Mouse (Mus musculus): Measurements from ENCODE around the gene Khnyn. TPM values are rescaled to one million over a fixed set of nuclear protein-coding genes. Genes with fewer than 3 reads are reported as not detected.

Gene Khnyn
- polyA plus RNA-seq, 1 experiment from 2014 or later = 10.9 TPM

DNA sequence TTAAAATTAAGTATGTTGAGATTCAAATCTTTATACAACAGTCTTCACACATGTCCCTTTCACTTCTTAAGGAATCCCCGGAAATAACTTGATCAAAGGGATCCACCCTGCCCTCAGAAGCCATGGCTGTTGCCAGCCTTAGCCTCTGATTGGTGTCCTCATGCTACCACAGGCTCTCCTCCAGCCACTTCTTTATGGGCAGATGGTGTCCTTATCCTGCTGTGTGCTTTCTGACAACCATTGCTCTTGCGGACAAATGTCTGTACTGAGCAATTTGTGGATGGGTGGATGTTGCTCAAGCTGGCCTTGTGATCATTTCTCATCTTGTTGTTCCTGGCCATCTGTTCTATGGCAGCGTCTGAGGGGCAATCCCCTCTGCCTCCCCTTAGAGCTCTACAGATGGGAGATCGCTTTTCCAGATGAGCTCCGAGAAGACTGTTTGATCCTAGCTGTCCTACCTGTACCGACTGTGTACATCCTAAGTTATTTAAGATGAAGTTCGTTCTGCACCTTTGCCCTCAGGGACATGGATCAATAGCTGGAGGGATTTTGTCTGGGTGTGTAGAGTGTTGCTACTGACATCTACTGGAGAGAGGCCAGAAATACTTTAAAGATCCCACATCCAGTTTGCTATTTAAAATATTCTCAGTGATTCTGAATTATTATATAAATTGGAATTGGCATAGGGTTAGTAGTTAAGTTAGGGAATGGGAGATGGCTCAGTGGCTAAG is 55.5 kb downstream of the Khnyn start:
- Histone ChIP-seq H3K36me3 (no peaks in the 10 kb centered on the region), H3K4me1 (replicated peaks) (no peaks in the 10 kb centered on the region), H3K9ac (no peak overlapping the region), H3K27me3 (no peaks in the 10 kb centered on the region), H3K27ac (replicated peaks) (no peak overlapping the region), H3K9me3 (no peaks in the 10 kb centered on the region), H3K4me3 (no peak overlapping the region), H3K4me2 (no peak overlapping the region)
- WGBS = 54% methylated on average over 7 of the region's 7 CpGs
- no peak for ATAC-seq (ENCODE audit: low FRiP score, low read depth)

DNA sequence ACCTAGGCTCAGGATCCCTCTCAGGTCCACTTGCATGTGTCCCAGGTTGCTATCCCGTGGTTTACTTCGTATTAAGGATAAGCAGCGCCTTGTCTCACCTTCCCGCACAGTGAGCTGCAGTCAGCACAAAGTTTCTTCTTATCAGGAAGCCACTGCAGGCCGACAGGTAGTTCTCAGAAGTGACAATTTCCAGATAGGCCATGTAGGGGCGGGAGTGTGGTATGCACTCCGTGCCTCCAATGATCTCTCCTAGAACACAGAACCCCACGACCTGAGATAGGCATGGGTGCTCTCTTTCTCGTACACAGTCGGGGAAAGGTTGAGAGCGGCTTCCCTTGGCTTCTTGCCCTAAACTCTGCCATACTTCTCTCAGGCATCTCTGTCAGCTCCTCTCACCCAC is 58.9 kb downstream of the Khnyn start:
- H3K27ac ChIP-seq (replicated peaks) = no peak overlapping the region
- 90% methylated on average over 11 of the region's 11 CpGs for WGBS

DNA sequence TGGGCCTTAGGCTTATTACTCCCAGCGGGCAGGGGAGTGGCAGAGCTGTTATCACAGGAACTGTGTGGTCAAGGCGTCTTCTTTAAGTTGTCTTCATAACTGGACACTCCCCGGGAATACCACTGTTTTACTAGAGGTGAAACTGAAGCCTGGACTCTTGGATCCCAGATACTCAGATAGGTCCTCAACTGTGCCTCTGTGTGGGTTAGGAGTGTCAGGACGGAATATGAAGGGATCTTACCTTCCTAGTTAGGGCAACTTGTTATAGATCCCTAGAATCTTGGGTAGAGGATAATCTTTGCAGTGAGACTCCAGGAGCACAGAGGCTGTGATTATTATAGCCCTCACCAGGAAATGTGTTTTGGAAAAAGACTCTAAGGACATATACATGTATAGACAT is 59.8 kb downstream of the Khnyn start, which contains the start of gene Cma1:
TSS of gene Cma1 (minus strand) at position 101 of the 400 bp plus-strand sequence.
- H3K9me3 ChIP-seq = no peaks in the 10 kb centered on the region
- H3K9ac ChIP-seq = no peak within 1 kb of the TSS
- ATAC-seq (ENCODE audit: low FRiP score, low read depth) = no peak
- no peak within 1 kb of the TSS for H3K4me2 ChIP-seq
- no peak within 1 kb of the TSS for H3K4me3 ChIP-seq
- H3K27ac ChIP-seq (replicated peaks) = no peak within 1 kb of the TSS
- H3K27me3 ChIP-seq = no peaks in the 10 kb centered on the region
- no peaks in the 10 kb centered on the region for H3K36me3 ChIP-seq
- 88% methylated on average over 4 of the region's 4 CpGs for WGBS
- H3K4me1 ChIP-seq (replicated peaks) = no peaks in the 10 kb centered on the region

More for the DNA sequence above, 58.9 kb downstream of the Khnyn start:
- no peaks in the 10 kb centered on the region for H3K9me3 ChIP-seq
- ATAC-seq (ENCODE audit: low FRiP score, low read depth) = no peak
- no peaks in the 10 kb centered on the region for H3K4me1 ChIP-seq (replicated peaks)
- H3K4me3 ChIP-seq = no peak overlapping the region
- no peaks in the 10 kb centered on the region for H3K27me3 ChIP-seq
- no peak overlapping the region for H3K9ac ChIP-seq
- no peaks in the 10 kb centered on the region for H3K36me3 ChIP-seq
- H3K4me2 ChIP-seq = no peak overlapping the region

DNA sequence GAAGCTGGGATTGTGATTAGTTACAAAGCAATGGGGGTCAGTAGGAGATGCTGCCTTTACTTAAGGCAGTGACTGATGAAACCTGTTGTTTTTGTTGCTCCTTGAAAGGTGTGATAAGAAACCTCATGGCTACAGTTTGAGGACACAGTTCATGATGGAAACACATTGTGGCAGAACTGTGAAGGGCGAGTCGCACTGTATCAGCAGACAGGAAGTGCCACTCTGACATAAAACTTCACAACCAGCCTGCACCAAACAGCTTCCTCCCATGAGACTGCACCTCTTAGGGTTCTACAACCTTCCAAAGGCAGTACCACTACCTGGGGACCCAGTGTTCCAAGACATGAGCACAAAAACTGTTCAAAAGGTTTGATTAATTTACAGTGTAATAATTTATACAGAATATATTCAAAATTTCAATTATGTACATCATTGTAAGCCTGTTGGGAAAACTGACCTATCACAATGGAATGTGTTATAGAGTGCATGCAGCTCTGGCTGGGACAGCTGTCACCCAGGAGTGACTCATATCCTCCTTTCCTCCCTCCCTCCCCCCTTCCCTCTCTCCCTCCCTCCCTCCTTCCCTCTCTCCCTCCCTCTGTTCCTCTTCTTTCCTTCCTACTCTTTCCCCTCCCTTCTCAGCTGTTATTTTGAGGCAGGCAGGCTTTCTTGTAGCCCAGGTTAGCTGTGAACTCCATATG is 61.7 kb downstream of the Khnyn start:
- WGBS = 89% methylated on average over 2 of the region's 2 CpGs
- ATAC-seq (ENCODE audit: low FRiP score, low read depth) = no peak
- Histone ChIP-seq H3K4me1 (replicated peaks) (no peaks in the 10 kb centered on the region), H3K27ac (replicated peaks) (no peak overlapping the region), H3K4me2 (no peak overlapping the region), H3K4me3 (no peak overlapping the region), H3K9ac (no peak overlapping the region), H3K9me3 (no peaks in the 10 kb centered on the region), H3K27me3 (no peaks in the 10 kb centered on the region), H3K36me3 (no peaks in the 10 kb centered on the region)

Other genes starting within 250 kb of the Khnyn start
- 119 and 126 TPM in 2 replicates for gene Ipo4, start 249.0 kb upstream of the Khnyn start, polyA plus RNA-seq (2015; fragmentation: Nextera tagmentation; extraction: Ambion mirVana)
- gene Gm49378, start 247.1 kb upstream of the Khnyn start, polyA plus RNA-seq (2015; fragmentation: Nextera tagmentation; extraction: Ambion mirVana) = 0.93 and 2.3 TPM in 2 replicates
- gene Tm9sf1, start 241.1 kb upstream of the Khnyn start, polyA plus RNA-seq (2015; fragmentation: Nextera tagmentation; extraction: Ambion mirVana) = 63.4 and 64.6 TPM in 2 replicates
- gene Tssk4, start 234.8 kb upstream of the Khnyn start, polyA plus RNA-seq (2015; fragmentation: Nextera tagmentation; extraction: Ambion mirVana) = 0.30 and 0.40 TPM in 2 replicates
- gene Mdp1, start 224.4 kb upstream of the Khnyn start, polyA plus RNA-seq (2015; fragmentation: Nextera tagmentation; extraction: Ambion mirVana) = 74.3 and 74.7 TPM in 2 replicates
- 45.7 TPM in 2 replicates for gene Gmpr2, start 213.0 kb upstream of the Khnyn start, polyA plus RNA-seq (2015; fragmentation: Nextera tagmentation; extraction: Ambion mirVana)
- gene Nedd8, start 212.8 kb upstream of the Khnyn start, polyA plus RNA-seq (2015; fragmentation: Nextera tagmentation; extraction: Ambion mirVana) = 554 and 597 TPM in 2 replicates
- 24.9 and 27.0 TPM in 2 replicates for gene Tinf2, start 203.1 kb upstream of the Khnyn start, polyA plus RNA-seq (2015; fragmentation: Nextera tagmentation; extraction: Ambion mirVana)
- 0.31 and 0.60 TPM in 2 replicates for gene Tgm1, start 171.0 kb upstream of the Khnyn start, polyA plus RNA-seq (2015; fragmentation: Nextera tagmentation; extraction: Ambion mirVana)
- 58.9 and 60.6 TPM in 2 replicates for gene Rabggta, start 162.7 kb upstream of the Khnyn start, polyA plus RNA-seq (2015; fragmentation: Nextera tagmentation; extraction: Ambion mirVana)
- gene Dhrs1, start 139.3 kb upstream of the Khnyn start, polyA plus RNA-seq (2015; fragmentation: Nextera tagmentation; extraction: Ambion mirVana) = 75.6 and 81.8 TPM in 2 replicates
- gene Nop9, start 139.3 kb upstream of the Khnyn start, polyA plus RNA-seq (2015; fragmentation: Nextera tagmentation; extraction: Ambion mirVana) = 29.4 and 29.8 TPM in 2 replicates
- gene Cideb, start 126.5 kb upstream of the Khnyn start, polyA plus RNA-seq (2015; fragmentation: Nextera tagmentation; extraction: Ambion mirVana) = 0.26 and 0.39 TPM in 2 replicates
- gene Ltb4r2, start 123.5 kb upstream of the Khnyn start, polyA plus RNA-seq (2015; fragmentation: Nextera tagmentation; extraction: Ambion mirVana) = 0.54 and 0.84 TPM in 2 replicates
- 0.91 and 0.93 TPM in 2 replicates for gene Ltb4r1, start 119.0 kb upstream of the Khnyn start, polyA plus RNA-seq (2015; fragmentation: Nextera tagmentation; extraction: Ambion mirVana)
- 4.0 and 5.0 TPM in 2 replicates for gene Adcy4, start 100.9 kb upstream of the Khnyn start, polyA plus RNA-seq (2015; fragmentation: Nextera tagmentation; extraction: Ambion mirVana)
- 1.6 and 2.0 TPM in 2 replicates for gene Ripk3, start 96.1 kb upstream of the Khnyn start, polyA plus RNA-seq (2015; fragmentation: Nextera tagmentation; extraction: Ambion mirVana)
- gene Nfatc4, start 61.8 kb upstream of the Khnyn start, polyA plus RNA-seq (2015; fragmentation: Nextera tagmentation; extraction: Ambion mirVana) = 10.3 and 10.9 TPM in 2 replicates
- gene Nynrin, start 30.9 kb upstream of the Khnyn start, polyA plus RNA-seq (2015; fragmentation: Nextera tagmentation; extraction: Ambion mirVana) = 11.2 and 11.8 TPM in 2 replicates
- gene Cbln3, start 555 bp upstream of the Khnyn start, polyA plus RNA-seq (2015; fragmentation: Nextera tagmentation; extraction: Ambion mirVana) = 0.51 and 0.52 TPM in 2 replicates
- gene Sdr39u1, start 15.3 kb downstream of the Khnyn start, polyA plus RNA-seq (2015; fragmentation: Nextera tagmentation; extraction: Ambion mirVana) = 148 and 159 TPM in 2 replicates
- gene Cma1, start 59.7 kb downstream of the Khnyn start, polyA plus RNA-seq (2015; fragmentation: Nextera tagmentation; extraction: Ambion mirVana) = 0.18 and 0.55 TPM in 2 replicates
- gene Cma2, start 66.0 kb downstream of the Khnyn start, polyA plus RNA-seq (2015; fragmentation: Nextera tagmentation; extraction: Ambion mirVana) = not detected in 2 replicates
- not detected in 2 replicates for gene Mcpt1, start 133.0 kb downstream of the Khnyn start, polyA plus RNA-seq (2015; fragmentation: Nextera tagmentation; extraction: Ambion mirVana)
- not detected in 2 replicates for gene Mcpt9, start 145.5 kb downstream of the Khnyn start, polyA plus RNA-seq (2015; fragmentation: Nextera tagmentation; extraction: Ambion mirVana)
- not detected in 2 replicates for gene Mcpt2, start 157.1 kb downstream of the Khnyn start, polyA plus RNA-seq (2015; fragmentation: Nextera tagmentation; extraction: Ambion mirVana)
- not detected in 2 replicates for gene Mcpt4, start 177.4 kb downstream of the Khnyn start, polyA plus RNA-seq (2015; fragmentation: Nextera tagmentation; extraction: Ambion mirVana)
- gene Mcpt8, start 200.3 kb downstream of the Khnyn start, polyA plus RNA-seq (2015; fragmentation: Nextera tagmentation; extraction: Ambion mirVana) = not detected in 2 replicates
- not detected in 2 replicates for gene Ctsg, start 217.6 kb downstream of the Khnyn start, polyA plus RNA-seq (2015; fragmentation: Nextera tagmentation; extraction: Ambion mirVana)
- not detected in 2 replicates for gene Gzme, start 235.7 kb downstream of the Khnyn start, polyA plus RNA-seq (2015; fragmentation: Nextera tagmentation; extraction: Ambion mirVana)
- gene Gzmd, start 247.7 kb downstream of the Khnyn start, polyA plus RNA-seq (2015; fragmentation: Nextera tagmentation; extraction: Ambion mirVana) = not detected in 2 replicates